Mouse (Mus musculus) CH12.LX (cell line): ENCODE measurements at regions not wholly inside any gene's neighbourhood (a gene's known extent, or its start where the extent isn't known, plus 50 kb on each side); places are given as distances from the start of the nearest gene placed in this dataset.

ENCODE experiments used
- DNase-seq: peaks from one replicate; pipeline ENCODE4 v3.0.0-alpha.2; 2013; ENCODE audit errors: extremely low read depth
- H3K27ac ChIP-seq: 2 replicates; pipeline ENCODE4 v1.5.1; 2012; ENCODE audit warnings: low read depth, mild to moderate bottlenecking, control low read depth, moderate library complexity; ENCODE audit not compliant: insufficient read depth
- H3K27me3 ChIP-seq: replicated peaks from 2 replicates; pipeline ENCODE3; 2012; ENCODE audit warnings: inconsistent platforms
- H3K36me3 ChIP-seq, 2 experiments: replicated peaks in 1 of 2; 2 replicates each; pipeline versions ENCODE3 to v1.6.1; 2012; ENCODE audit warnings: inconsistent platforms in 1 of 2, low read length in 1 of 2, mild to moderate bottlenecking in 1 of 2, mixed read lengths in 1 of 2, moderate library complexity in 1 of 2; ENCODE audit not compliant: control insufficient read depth in 1 of 2, insufficient read depth in 1 of 2
- H3K4me1 ChIP-seq, 2 experiments: 2 replicates each; pipeline ENCODE4 v1.6.1; 2012; ENCODE audit warnings: inconsistent platforms in 1 of 2, moderate library complexity in 1 of 2; ENCODE audit not compliant: insufficient read depth in 2 of 2, control insufficient read depth in 1 of 2
- H3K4me2 ChIP-seq: 2 replicates; pipeline ENCODE4 v1.6.1; 2012; ENCODE audit warnings: low read depth, mild to moderate bottlenecking, control low read depth; ENCODE audit not compliant: poor library complexity, insufficient read depth, severe bottlenecking
- H3K4me3 ChIP-seq, 3 experiments: fragments of 150-350 bp in 1 of 3; sonication (generic) in 1 of 3; replicated peaks in 1 of 3; 2 replicates each; pipeline versions ENCODE3 to v1.5.1; 2011 to 2012; ENCODE audit warnings: low read depth in 2 of 3, low read length in 2 of 3, mild to moderate bottlenecking in 2 of 3, moderate library complexity in 2 of 3, control low read depth in 1 of 3, improper control_type of control experiment in 1 of 3, inconsistent platforms in 1 of 3, mixed read lengths in 1 of 3; ENCODE audit not compliant: poor library complexity in 1 of 3
- H3K79me2 ChIP-seq: replicated peaks from 2 replicates; pipeline ENCODE4 v1.6.1; 2012; ENCODE audit warnings: mild to moderate bottlenecking, moderate library complexity; ENCODE audit not compliant: control insufficient read depth, poor library complexity, insufficient read depth, severe bottlenecking; ENCODE audit errors: extremely low read depth
- H3K9ac ChIP-seq: 2 replicates; pipeline ENCODE4 v1.6.1; 2012; ENCODE audit warnings: low read depth, mild to moderate bottlenecking, control low read depth, moderate library complexity; ENCODE audit not compliant: insufficient read depth
- H3K9me3 ChIP-seq: replicated peaks from 2 replicates; pipeline ENCODE3; 2012; ENCODE audit warnings: low read length, inconsistent platforms, mixed read lengths
- BHLHE40 ChIP-seq: IDR thresholded peaks from 2 replicates; pipeline ENCODE4 v1.6.1; 2011; ENCODE audit warnings: mild to moderate bottlenecking, low read depth, low read length, improper control_type of control experiment
- CHD2 ChIP-seq: IDR thresholded peaks from 2 replicates; pipeline ENCODE4 v1.6.1; 2011; ENCODE audit warnings: low read length, improper control_type of control experiment
- ELF1 ChIP-seq: IDR thresholded peaks from 2 replicates; pipeline ENCODE4 v1.6.1; 2014; ENCODE audit warnings: low read depth, mild to moderate bottlenecking, inconsistent platforms, low read length, improper control_type of control experiment
- EP300 ChIP-seq: IDR thresholded peaks from 2 replicates; pipeline ENCODE4 v1.6.1; 2011; ENCODE audit warnings: low read length, improper control_type of control experiment
- ETS1 ChIP-seq: conservative IDR thresholded peaks from 2 replicates; pipeline ENCODE4 v1.6.1; 2012; ENCODE audit warnings: low read depth, mild to moderate bottlenecking, inconsistent platforms, low read length, improper control_type of control experiment, moderate library complexity
- HCFC1 ChIP-seq: IDR thresholded peaks from 2 replicates; pipeline ENCODE4 v1.6.1; 2012; ENCODE audit warnings: low read depth, mild to moderate bottlenecking, inconsistent platforms, low read length, improper control_type of control experiment
- IRF4 ChIP-seq: IDR thresholded peaks from 2 replicates; pipeline ENCODE4 v1.6.1; 2014; ENCODE audit warnings: low read depth, mild to moderate bottlenecking, inconsistent platforms, low read length, improper control_type of control experiment
- JUN ChIP-seq: IDR thresholded peaks from 2 replicates; pipeline ENCODE4 v1.6.1; 2011; ENCODE audit warnings: low read depth, mild to moderate bottlenecking, low read length, improper control_type of control experiment, moderate library complexity; ENCODE audit not compliant: insufficient read depth
- KAT2A ChIP-seq: IDR thresholded peaks from 2 replicates; pipeline ENCODE4 v1.6.1; 2012; ENCODE audit warnings: low read length, improper control_type of control experiment, inconsistent platforms; ENCODE audit not compliant: insufficient replicate concordance
- MAFK ChIP-seq: IDR thresholded peaks from 2 replicates; pipeline ENCODE4 v1.6.1; 2011; ENCODE audit warnings: low read length, improper control_type of control experiment; ENCODE audit not compliant: insufficient replicate concordance
- MAZ ChIP-seq: IDR thresholded peaks from 2 replicates; pipeline ENCODE4 v1.6.1; 2012; ENCODE audit warnings: low read depth, mild to moderate bottlenecking, inconsistent platforms, low read length, improper control_type of control experiment, moderate library complexity
- MEF2A ChIP-seq: IDR thresholded peaks from 2 replicates; pipeline ENCODE4 v1.6.1; 2014; ENCODE audit warnings: low read depth, mild to moderate bottlenecking, inconsistent platforms, low read length, improper control_type of control experiment, borderline replicate concordance
- MXI1 ChIP-seq: IDR thresholded peaks from 2 replicates; pipeline ENCODE4 v1.6.1; 2011; ENCODE audit warnings: mild to moderate bottlenecking, low read depth, low read length, improper control_type of control experiment
- MYC ChIP-seq: IDR thresholded peaks from 2 replicates; pipeline ENCODE4 v1.6.1; 2011; ENCODE audit warnings: low read depth, mild to moderate bottlenecking, improper control_type of control experiment, low read length
- NRF1 ChIP-seq: IDR thresholded peaks from 2 replicates; pipeline ENCODE4 v1.6.1; 2014; ENCODE audit warnings: low read depth, mild to moderate bottlenecking, inconsistent platforms, low read length, improper control_type of control experiment, moderate library complexity
- POLR2AphosphoS2 ChIP-seq: IDR thresholded peaks from 2 replicates; pipeline ENCODE4 v1.6.1; 2011; ENCODE audit warnings: low read depth, low read length, improper control_type of control experiment
- RAD21 ChIP-seq: IDR thresholded peaks from 2 replicates; pipeline ENCODE4 v1.6.1; 2011; ENCODE audit warnings: low read depth, mild to moderate bottlenecking, low read length, improper control_type of control experiment, moderate library complexity
- RCOR1 ChIP-seq: conservative IDR thresholded peaks from 2 replicates; pipeline ENCODE4 v1.6.1; 2012; ENCODE audit warnings: low read depth, mild to moderate bottlenecking, inconsistent platforms, low read length, improper control_type of control experiment
- SIN3A ChIP-seq: IDR thresholded peaks from 2 replicates; pipeline ENCODE4 v1.6.1; 2012; ENCODE audit warnings: low read length, improper control_type of control experiment, inconsistent platforms
- TCF12 ChIP-seq: IDR thresholded peaks from 2 replicates; pipeline ENCODE4 v1.6.1; 2014; ENCODE audit warnings: low read depth, mild to moderate bottlenecking, inconsistent platforms, low read length, improper control_type of control experiment
- USF1 ChIP-seq: IDR thresholded peaks from 2 replicates; pipeline ENCODE4 v1.6.1; 2014; ENCODE audit warnings: low read depth, mild to moderate bottlenecking, inconsistent platforms, low read length, improper control_type of control experiment
- USF2 ChIP-seq: conservative IDR thresholded peaks from 2 replicates; pipeline ENCODE4 v1.6.1; 2011; ENCODE audit warnings: low read depth, low read length, improper control_type of control experiment
- ZC3H11A ChIP-seq: IDR thresholded peaks from 2 replicates; pipeline ENCODE4 v1.6.1; 2012; ENCODE audit warnings: low read depth, mild to moderate bottlenecking, inconsistent platforms, low read length, improper control_type of control experiment
- ZKSCAN1 ChIP-seq: IDR thresholded peaks from 2 replicates; pipeline ENCODE4 v1.6.1; 2012; ENCODE audit warnings: low read depth, inconsistent platforms, low read length, improper control_type of control experiment, borderline replicate concordance
- ZMIZ1 ChIP-seq: IDR thresholded peaks from 2 replicates; pipeline ENCODE4 v1.6.1; 2012; ENCODE audit warnings: low read depth, mild to moderate bottlenecking, inconsistent platforms, low read length, improper control_type of control experiment
- ZNF384 ChIP-seq: IDR thresholded peaks from 2 replicates; pipeline ENCODE4 v1.6.1; 2012; ENCODE audit warnings: low read depth, low read length, improper control_type of control experiment, inconsistent platforms
- dilution Hi-C: fragments of 300-500 bp; cut with MboI; formaldehyde crosslinking; loops from 2 replicates; pipeline ENCODE4 v1.14.3; 2020; ENCODE audit warnings: low sequenced_read_pairs; ENCODE audit not compliant: extremely low pct_unique_long_range_greater_than_20kb, extremely low pct_ligation_motif_present
- in situ Hi-C: fragments of 300-500 bp; cut with MboI; formaldehyde crosslinking; loops from 3 replicates; pipeline ENCODE4 v1.14.3; 2019; ENCODE audit warnings: low sequenced_read_pairs, low pct_ligation_motif_present, low pct_unique_long_range_greater_than_20kb, mixed read lengths

DNA sequence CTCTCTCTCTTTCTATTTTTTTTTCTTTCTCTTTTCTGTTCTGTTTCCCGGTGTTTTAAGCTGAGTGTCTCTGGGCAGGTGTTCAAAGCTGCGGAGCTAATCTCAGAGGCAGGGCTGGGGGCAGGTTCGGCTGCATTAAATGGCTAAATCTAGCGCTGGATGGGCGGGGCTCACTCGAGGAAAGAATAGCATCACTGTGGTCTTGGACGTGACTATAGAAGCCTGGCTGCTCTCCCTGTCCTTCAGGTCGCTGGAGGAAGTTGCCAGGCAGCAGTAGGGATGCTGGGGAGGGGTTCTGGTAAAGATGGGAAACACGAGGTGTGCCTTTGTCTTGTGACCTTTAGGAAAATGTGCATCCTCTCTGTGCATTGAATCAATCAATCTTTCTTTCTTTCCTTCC lies 88.0 kb upstream of the Runx3 start:
- in situ Hi-C loops = no loop called here

DNA sequence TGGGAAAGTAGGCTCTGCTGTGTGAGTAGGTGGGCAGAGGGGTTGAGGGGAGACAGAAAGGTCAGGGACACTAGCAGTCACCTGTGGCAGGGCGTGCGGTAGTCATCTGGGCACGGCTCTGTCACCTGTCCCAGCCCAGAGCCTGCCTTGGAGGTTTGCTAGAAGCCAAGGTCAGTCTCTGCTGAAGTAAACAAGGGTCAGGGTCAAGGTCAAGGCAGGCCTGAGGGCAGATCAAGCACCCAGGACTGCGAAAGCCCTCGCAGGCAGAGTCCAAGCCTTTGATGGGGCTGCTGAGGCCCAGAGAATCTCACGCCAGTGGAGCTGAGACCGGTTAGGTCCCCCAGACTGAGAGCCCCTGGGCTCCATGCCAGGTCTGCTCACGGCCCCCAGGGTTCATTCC lies 87.2 kb upstream of the Runx3 start:
- Histone ChIP-seq H3K27ac (no peak overlapping the region), H3K4me3 (no peak overlapping the region), H3K4me1 (no peaks in the 10 kb centered on the region), H3K4me2 (no peak overlapping the region)
- TF ChIP-seq USF1 = no peak
- no peak for TF ChIP-seq RAD21
- no peak for TF ChIP-seq MEF2A
- TF ChIP-seq HCFC1 = no peak
- TF ChIP-seq ZNF384 = no peak
- TF ChIP-seq RCOR1 = no peak
- TF ChIP-seq JUN = no peak
- TF ChIP-seq CHD2 = no peak
- TF ChIP-seq ETS1 = no peak
- TF ChIP-seq USF2 = no peak
- no peak for TF ChIP-seq BHLHE40
- no peak for TF ChIP-seq KAT2A
- no peak for TF ChIP-seq SIN3A
- no peak for TF ChIP-seq ZKSCAN1
- no peak for TF ChIP-seq NRF1
- no peak for TF ChIP-seq MAZ
- TF ChIP-seq, all 38 proteins: peak for 0
- in situ Hi-C loops = no loop called here
- Histone ChIP-seq H3K9me3 (peaks cover 3% of the 10 kb centered on the region), H3K27me3 (peaks cover 41% of the 10 kb centered on the region), H3K36me3 (no peaks in the 10 kb centered on the region), H3K9ac (no peak overlapping the region), H3K79me2 (no peaks in the 10 kb centered on the region)
- dilution Hi-C loops = no loop called here
- no peak for DNase-seq

More for the DNA sequence above, 88.0 kb upstream of the Runx3 start:
- H3K27ac ChIP-seq = no peak overlapping the region
- H3K4me2 ChIP-seq = no peak overlapping the region
- dilution Hi-C loops = no loop called here
- no peak for TF ChIP-seq ZC3H11A
- TF ChIP-seq USF2 = no peak
- TF ChIP-seq BHLHE40 = no peak
- TF ChIP-seq MYC = no peak
- no peak for TF ChIP-seq IRF4
- no peak for TF ChIP-seq EP300
- no peak for TF ChIP-seq MAFK
- TF ChIP-seq POLR2AphosphoS2 = no peak
- no peak for TF ChIP-seq ZKSCAN1
- no peak for TF ChIP-seq ELF1
- no peak for TF ChIP-seq TCF12
- TF ChIP-seq USF1 = no peak
- no peak for TF ChIP-seq ZMIZ1
- TF ChIP-seq MXI1 = no peak
- TF ChIP-seq, all 38 proteins: peak for 0
- Histone ChIP-seq H3K9me3 (peaks cover 3% of the 10 kb centered on the region), H3K4me1 (no peaks in the 10 kb centered on the region), H3K27me3 (peaks cover 49% of the 10 kb centered on the region), H3K79me2 (no peaks in the 10 kb centered on the region), H3K36me3 (no peaks in the 10 kb centered on the region), H3K4me3 (no peak overlapping the region), H3K9ac (no peak overlapping the region)
- no peak for DNase-seq
